In genomic region chr7:133632476-133632875, GRCm38 (mm10) we compare ENCODE assay signal across 10 mouse cellular contexts. TPM values are rescaled to one million over a fixed set of nuclear protein-coding genes. Genes with fewer than 3 reads are reported as not detected.
A peak's percentile ranks its signal among the peaks of the same experiment; 100 is the strongest.
DNase-seq lines count a peak whose midpoint lies in the region; ATAC-seq and TF ChIP-seq lines count a peak whose summit lies in the region.
"Had no signal": no experiment of that assay in that cellular context is flagged by ENCODE, and none has a peak within 500 bp of the region (broad histone marks: within the 10 kb centered on the region; RNA-seq: fewer than 3 reads in every experiment).

No protein-coding gene starts in this region.

- H3K4me2 ChIP-seq in hindbrain, embryonic 11.5 days (replicated peaks; ENCODE audit: low read depth, low read length), result no peak overlapping the region
- no peak overlapping the region for H3K4me2 ChIP-seq in hindbrain, embryonic 16.5 days (ENCODE audit: low read length)
- H3K4me2 ChIP-seq in neural tube, embryonic 11.5 days (ENCODE audit: low read depth), result no peak overlapping the region

- H3K9me3 ChIP-seq in hindbrain, embryonic 11.5 days (ENCODE audit: control insufficient read depth, low read length), result no peaks in the 10 kb centered on the region
- no peaks in the 10 kb centered on the region for H3K9me3 ChIP-seq in hindbrain, embryonic 16.5 days (ENCODE audit: control insufficient read depth, low read length)
- H3K9me3 ChIP-seq in ES-Bruce4 (replicated peaks; ENCODE audit: control insufficient read depth, insufficient read depth, low read length, poor library complexity, severe bottlenecking), result no peaks in the 10 kb centered on the region
- no peaks in the 10 kb centered on the region for H3K9me3 ChIP-seq in neural tube, embryonic 11.5 days (ENCODE audit: control insufficient read depth, low read length)

- 28% methylated on average over 2 of the region's 2 CpGs for WGBS in hindbrain, embryonic 11.5 days
- 20% methylated on average over 2 of the region's 2 CpGs for WGBS in hindbrain, embryonic 16.5 days
- 32% methylated on average over 2 of the region's 2 CpGs for WGBS in neural tube, embryonic 11.5 days

- peak; percentile 17 for TF ChIP-seq CTCF in ES-Bruce4 (IDR thresholded peaks at IDR 0.05; ENCODE audit: low read depth, low read length)

- TF ChIP-seq POLR2A in ES-Bruce4 (IDR thresholded peaks at IDR 0.05; ENCODE audit: insufficient read depth, low read length), result no peak

- H3K4me3 ChIP-seq in hindbrain, embryonic 11.5 days (ENCODE audit: low read depth, low read length), result no peak overlapping the region
- H3K4me3 ChIP-seq in hindbrain, embryonic 16.5 days (ENCODE audit: low read length), result no peak overlapping the region
- no peak overlapping the region for H3K4me3 ChIP-seq in ES-Bruce4 (ENCODE audit: low read depth, low read length)
- H3K4me3 ChIP-seq in neural tube, embryonic 11.5 days (ENCODE audit: low read depth, low read length), result no peak overlapping the region

- no peak overlapping the region for H3K27ac ChIP-seq in hindbrain, embryonic 11.5 days (ENCODE audit: low read depth, low read length)
- H3K27ac ChIP-seq in hindbrain, embryonic 16.5 days (ENCODE audit: low read depth, low read length), result no peak overlapping the region
- no peak overlapping the region for H3K27ac ChIP-seq in ES-Bruce4 (ENCODE audit: insufficient read depth, low read length)
- H3K27ac ChIP-seq in neural tube, embryonic 11.5 days (ENCODE audit: low read depth, low read length), result no peak overlapping the region

- DNase-seq in hindbrain, embryonic 11.5 days (ENCODE audit: low spot score), result peak; percentile 77
- peak; percentile 68 for DNase-seq in brain, adult 2 months (ENCODE audit: low read depth, low spot score)
- peak; percentile 58 for DNase-seq in forelimb bud, embryonic 11.5 days (ENCODE audit: low read depth, low spot score)
- DNase-seq in left cerebral cortex, postnatal 14 days (ENCODE audit: low spot score in 2 of 2), result peak; percentile 68 to 80
- peak; percentile 58 for DNase-seq in neural tube, embryonic 11.5 days (ENCODE audit: low spot score)

- no peak for ATAC-seq in hindbrain, embryonic 11.5 days (ENCODE audit: low FRiP score)
- ATAC-seq in hindbrain, embryonic 16.5 days, result no peak
- no peak for ATAC-seq in neural tube, embryonic 11.5 days (ENCODE audit: insufficient read depth, low FRiP score, low TSS enrichment)
- no peak for ATAC-seq in erythroid progenitor cell, adult 5-6 weeks (replicated peaks; ENCODE audit: low FRiP score, poor library complexity, severe bottlenecking)

- H3K4me1 ChIP-seq in hindbrain, embryonic 11.5 days (replicated peaks; ENCODE audit: control insufficient read depth, insufficient read depth, low read length), result no peaks in the 10 kb centered on the region
- peaks cover 2% of the 10 kb centered on the region; the same call in 1 of the 2 replicates for H3K4me1 ChIP-seq in hindbrain, embryonic 16.5 days (ENCODE audit: control insufficient read depth, insufficient read depth, low read depth, low read length)
- H3K4me1 ChIP-seq in ES-Bruce4 (ENCODE audit: control insufficient read depth, insufficient read depth, low read length), result no peaks in the 10 kb centered on the region
- no peaks in the 10 kb centered on the region for H3K4me1 ChIP-seq in neural tube, embryonic 11.5 days (ENCODE audit: control insufficient read depth, insufficient read depth, low read length)

- H3K36me3 ChIP-seq in hindbrain, embryonic 11.5 days (ENCODE audit: control insufficient read depth, insufficient read depth, low read length), result no peaks in the 10 kb centered on the region
- no peaks in the 10 kb centered on the region for H3K36me3 ChIP-seq in hindbrain, embryonic 16.5 days (ENCODE audit: control insufficient read depth, insufficient read depth, low read length)
- no peaks in the 10 kb centered on the region for H3K36me3 ChIP-seq in ES-Bruce4 (ENCODE audit: control insufficient read depth, insufficient read depth, low read length, poor library complexity, severe bottlenecking)
- H3K36me3 ChIP-seq in neural tube, embryonic 11.5 days (ENCODE audit: control insufficient read depth, insufficient read depth, low read length), result no peaks in the 10 kb centered on the region

- H3K9ac ChIP-seq in hindbrain, embryonic 11.5 days (ENCODE audit: low read depth, low read length), result no peak overlapping the region
- no peak overlapping the region for H3K9ac ChIP-seq in hindbrain, embryonic 16.5 days (ENCODE audit: low read depth, low read length)
- no peak overlapping the region for H3K9ac ChIP-seq in ES-Bruce4 (ENCODE audit: low read depth, poor library complexity, severe bottlenecking)
- H3K9ac ChIP-seq in neural tube, embryonic 11.5 days (ENCODE audit: low read length), result no peak overlapping the region

- no peak for TF ChIP-seq EP300 in ES-Bruce4 (IDR thresholded peaks at IDR 0.05; ENCODE audit: insufficient read depth, low read depth, low read length)

- intact Hi-C loops in left cerebral cortex, postnatal 14 days (cut with DNase I), result no loop called here

- H3K27me3 ChIP-seq in hindbrain, embryonic 11.5 days (ENCODE audit: control insufficient read depth, insufficient read depth, low read length), result no peaks in the 10 kb centered on the region
- no peaks in the 10 kb centered on the region for H3K27me3 ChIP-seq in hindbrain, embryonic 16.5 days (replicated peaks; ENCODE audit: control insufficient read depth, insufficient read depth, low read length)
- H3K27me3 ChIP-seq in ES-Bruce4 (ENCODE audit: control insufficient read depth, insufficient read depth, low read length, poor library complexity, severe bottlenecking), result no peaks in the 10 kb centered on the region
- no peaks in the 10 kb centered on the region for H3K27me3 ChIP-seq in neural tube, embryonic 11.5 days (ENCODE audit: control insufficient read depth, insufficient read depth, low read length)

RNA-seq across cellular contexts. Expression of gene Edrf1, which starts 4.9 kb away (rescaled TPM):
- 29.0 and 34.0 TPM in 2 replicates for polyA plus RNA-seq in hindbrain, embryonic 11.5 days (2014; fragmentation: Nextera tagmentation; extraction: Ambion mirVana)
- 14.9 and 21.5 TPM in 2 replicates for polyA plus RNA-seq in hindbrain, embryonic 16.5 days (2015; fragmentation: Nextera tagmentation; extraction: Ambion mirVana)
- polyA plus RNA-seq in ES-Bruce4 (2011; ENCODE audit: insufficient read depth, insufficient read length, low read depth, missing spikeins), result 26.1 and 28.9 TPM in 2 replicates
- 10 to 100 TPM; 21.7 to 26.5 TPM for total RNA-seq in left cerebral cortex, postnatal 14 days (2021)
- polyA plus RNA-seq in neural tube, embryonic 11.5 days (2014; fragmentation: Nextera tagmentation; extraction: Ambion mirVana), result 38.0 and 38.2 TPM in 2 replicates
- total RNA-seq in erythroid progenitor cell, adult 5-6 weeks (2015; ENCODE audit: low replicate concordance), result 13.4 and 19.8 TPM in 2 replicates
- 26.3 and 74.8 TPM in 2 replicates for total RNA-seq in erythroid progenitor cell, adult 5-6 weeks (2017; ENCODE audit: low replicate concordance)

RNA-seq across cellular contexts. Expression of gene Tex36, which starts 30.5 kb away (rescaled TPM):
- polyA plus RNA-seq in hindbrain, embryonic 11.5 days (2014; fragmentation: Nextera tagmentation; extraction: Ambion mirVana), result not detected in 2 replicates
- polyA plus RNA-seq in hindbrain, embryonic 16.5 days (2015; fragmentation: Nextera tagmentation; extraction: Ambion mirVana), result not detected in 2 replicates
- not detected in 2 replicates for polyA plus RNA-seq in ES-Bruce4 (2011; ENCODE audit: insufficient read depth, insufficient read length, low read depth, missing spikeins)
- not detected for total RNA-seq in left cerebral cortex, postnatal 14 days (2021)
- polyA plus RNA-seq in neural tube, embryonic 11.5 days (2014; fragmentation: Nextera tagmentation; extraction: Ambion mirVana), result not detected in 2 replicates
- total RNA-seq in erythroid progenitor cell, adult 5-6 weeks (2015; ENCODE audit: low replicate concordance), result not detected in 2 replicates
- total RNA-seq in erythroid progenitor cell, adult 5-6 weeks (2017; ENCODE audit: low replicate concordance), result not detected in 2 replicates
- total RNA-seq: left cerebral cortex, postnatal 10 days had no signal
- polyA plus RNA-seq: embryonic facial prominence, embryonic 14.5 days had no signal

RNA-seq across cellular contexts. Expression of gene Mmp21, which starts 47.4 kb away (rescaled TPM):
- polyA plus RNA-seq in hindbrain, embryonic 11.5 days (2014; fragmentation: Nextera tagmentation; extraction: Ambion mirVana), result not detected in 2 replicates
- 0.10 and 0.16 TPM in 2 replicates for polyA plus RNA-seq in hindbrain, embryonic 16.5 days (2015; fragmentation: Nextera tagmentation; extraction: Ambion mirVana)
- not detected in 2 replicates for polyA plus RNA-seq in ES-Bruce4 (2011; ENCODE audit: insufficient read depth, insufficient read length, low read depth, missing spikeins)
- not detected for total RNA-seq in left cerebral cortex, postnatal 14 days (2021)
- 0.18 TPM in 1 of 2 replicates, not detected in the other for polyA plus RNA-seq in neural tube, embryonic 11.5 days (2014; fragmentation: Nextera tagmentation; extraction: Ambion mirVana)
- total RNA-seq in erythroid progenitor cell, adult 5-6 weeks (2015; ENCODE audit: low replicate concordance), result not detected in 2 replicates
- 1.2 TPM in 1 of 2 replicates, not detected in the other for total RNA-seq in erythroid progenitor cell, adult 5-6 weeks (2017; ENCODE audit: low replicate concordance)
- total RNA-seq: left cerebral cortex, postnatal 10 days had no signal
